Mouse (Mus musculus) layer of hippocampus, adult 9-11 months (tissue): Measurements from ENCODE around the gene Tango6.
"Not testable (repeated sequence)": the region's sequence is repeated elsewhere in the genome, so short reads cannot be mapped to it uniquely, and the experiment has no call there.

Source experiments
- DNase-seq: peaks from one replicate; pipeline ENCODE4 v3.0.0; 2022

The Tango6 gene

DNA sequence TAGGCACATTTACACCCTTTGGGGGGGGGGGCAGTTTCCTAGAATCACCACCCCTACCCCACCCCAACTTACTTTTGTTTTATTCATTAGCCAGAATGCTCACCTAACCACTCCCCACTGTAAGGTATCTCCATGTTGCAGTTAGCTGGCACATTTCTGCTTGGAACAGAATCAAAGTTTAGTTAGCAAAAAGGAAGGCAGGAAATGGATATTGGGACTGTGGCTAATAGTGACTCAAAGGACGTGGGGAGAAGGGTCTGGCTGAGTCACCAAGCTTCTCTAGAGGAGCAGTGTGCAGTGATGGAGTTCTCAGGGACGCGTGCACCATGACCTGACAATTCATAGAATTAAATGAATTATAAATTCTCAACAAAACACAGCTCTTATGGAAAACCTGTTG is 136.7 kb downstream of the Tango6 start:
- no peak for DNase-seq

DNA sequence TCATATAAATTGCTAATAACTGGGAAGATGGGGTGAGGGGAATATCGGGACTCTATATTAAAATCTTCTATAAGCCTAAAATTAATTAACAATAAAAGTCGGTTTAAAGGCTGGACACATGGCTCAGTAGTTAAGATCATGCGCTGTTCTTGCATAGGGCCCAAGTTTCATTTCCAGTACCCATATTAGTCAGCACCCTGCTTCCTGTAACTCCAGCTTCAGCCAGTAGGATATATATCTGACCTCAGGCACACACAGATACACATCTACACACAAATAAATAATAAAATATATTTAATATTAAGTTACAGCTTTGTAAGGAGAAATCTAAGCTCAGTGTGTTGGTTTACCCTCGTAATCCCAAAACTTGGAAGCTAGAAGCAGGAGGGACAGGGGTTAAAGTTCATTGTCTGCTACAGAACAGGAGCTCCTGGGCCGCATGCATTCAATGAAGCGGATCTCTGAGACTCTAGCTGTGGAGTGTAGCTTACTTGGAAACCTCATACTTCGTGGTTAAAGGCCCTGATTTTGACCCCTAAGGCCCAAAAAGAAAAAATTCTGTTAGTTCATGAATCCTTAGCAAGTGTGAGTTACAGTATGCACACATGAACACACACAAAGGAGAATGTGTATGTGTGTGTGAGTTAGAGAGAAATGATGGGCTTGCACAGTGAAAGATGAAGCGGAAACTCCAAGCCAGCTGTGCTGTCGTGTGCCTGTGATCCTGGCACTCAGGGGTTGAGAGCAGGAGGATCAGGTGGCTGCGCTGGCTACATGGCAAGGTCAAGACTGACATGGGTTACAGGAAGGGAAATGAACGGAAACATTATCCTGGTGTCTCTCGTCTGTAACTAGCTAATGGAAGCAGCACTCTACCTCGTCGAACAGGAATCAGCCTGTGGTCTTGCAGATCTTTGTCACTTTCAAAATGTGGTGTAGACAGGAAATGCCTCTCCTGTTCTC is 138.0 kb downstream of the Tango6 start:
- no peak for DNase-seq

DNA sequence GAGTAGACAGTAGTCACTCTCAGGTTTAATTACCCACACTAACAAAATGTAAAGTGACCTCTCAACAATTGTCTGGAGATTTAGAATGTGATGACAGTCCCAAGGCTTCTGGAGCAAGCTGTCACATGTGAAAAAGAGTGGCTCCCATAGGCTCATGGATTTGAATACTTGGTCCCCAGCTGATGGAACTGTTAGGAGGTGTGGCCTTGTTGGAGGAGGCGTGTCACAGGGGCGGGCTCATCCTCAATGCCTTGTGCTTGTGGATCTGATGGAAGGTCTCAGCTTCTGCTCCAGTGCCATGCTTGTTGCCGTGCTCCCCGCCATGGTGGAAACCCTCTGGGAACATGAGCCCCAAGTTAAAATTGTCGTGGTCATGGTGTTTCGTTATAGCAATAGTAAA is 146.1 kb downstream of the Tango6 start:
- no peak for DNase-seq

DNA sequence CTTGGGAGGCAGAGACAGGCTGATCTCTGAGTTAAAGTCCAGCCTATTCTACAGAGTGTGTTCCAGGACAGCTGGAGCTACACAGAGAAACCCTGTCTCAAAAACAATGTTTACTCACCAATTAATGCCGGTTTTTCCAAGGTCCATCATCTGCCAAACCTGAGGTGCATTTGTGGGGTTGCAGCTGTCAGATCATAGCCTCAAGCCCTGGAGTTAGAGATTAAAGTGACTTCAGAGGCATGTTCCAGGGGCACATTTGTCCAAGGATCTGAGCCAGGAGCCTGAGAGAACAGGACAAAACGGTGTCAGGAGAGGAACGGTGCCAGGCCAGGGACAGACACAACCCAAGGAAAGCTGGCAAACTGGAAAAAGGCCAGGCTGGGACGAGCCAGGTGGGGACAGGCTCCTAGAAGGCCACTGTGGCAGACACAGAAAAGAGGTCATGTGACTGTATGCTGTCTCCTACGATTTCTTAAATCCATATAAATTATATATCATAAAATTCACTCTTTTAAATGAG is 146.7 kb downstream of the Tango6 start:
- DNase-seq: no peak

DNA sequence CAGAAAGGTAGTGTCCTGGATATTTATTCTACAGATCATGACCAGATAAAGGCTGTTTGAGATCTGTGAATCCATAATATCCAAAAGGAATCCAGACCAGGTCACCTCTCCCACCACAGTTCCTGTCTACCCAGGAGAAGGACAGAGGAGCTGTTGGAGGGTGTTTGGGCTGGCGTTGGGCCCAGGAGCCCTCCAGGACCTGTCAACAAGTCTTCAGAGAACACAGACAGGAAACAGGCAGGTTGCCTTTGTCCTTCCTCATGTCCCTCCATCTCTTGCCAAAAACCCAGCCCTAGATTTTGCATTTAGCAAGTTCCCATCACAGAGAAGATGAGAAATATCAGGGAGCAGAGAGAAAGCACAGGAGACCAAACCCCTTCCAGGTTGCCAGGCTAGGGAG is 152.0 kb downstream of the Tango6 start:
- DNase-seq: no peak

DNA sequence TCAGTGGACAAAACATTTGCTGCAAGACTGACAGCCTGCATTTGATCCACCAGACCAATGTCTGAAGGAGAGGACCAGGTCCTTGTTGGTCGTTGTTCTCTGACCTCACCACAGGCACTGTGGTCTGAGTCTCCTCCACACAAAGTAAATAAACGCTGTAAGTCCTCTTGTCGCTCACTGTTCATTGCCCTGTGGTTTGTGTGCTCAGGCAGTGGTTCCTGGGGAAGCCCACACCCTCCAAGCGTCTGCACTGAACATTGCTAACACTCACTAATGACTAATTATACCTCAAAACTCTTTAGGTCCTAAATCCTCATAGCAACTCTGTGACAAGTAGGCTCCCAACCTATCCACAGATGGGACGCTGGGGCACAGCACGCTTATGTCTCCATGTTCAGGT is 153.7 kb downstream of the Tango6 start:
- DNase-seq: no peak

DNA sequence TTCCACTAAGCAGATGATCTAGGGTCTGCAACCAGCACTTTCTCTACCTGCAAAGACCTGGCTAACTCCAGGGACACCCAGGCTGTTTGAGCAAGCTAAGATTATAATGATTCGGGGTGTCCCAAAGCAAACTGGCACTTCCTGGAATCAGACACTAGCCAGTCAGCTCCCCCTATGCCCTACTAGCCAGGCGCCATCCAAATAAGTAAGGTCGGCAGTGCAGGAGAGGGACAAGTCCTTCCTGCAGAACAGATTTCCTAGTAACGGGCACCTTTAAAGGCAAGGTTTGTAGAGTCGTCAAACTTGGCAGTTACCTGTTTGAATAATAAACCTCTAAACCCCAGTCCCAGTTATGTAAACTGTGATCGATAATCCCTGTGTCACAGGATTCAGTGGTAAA is 155.9 kb downstream of the Tango6 start:
- DNase-seq: no peak

DNA sequence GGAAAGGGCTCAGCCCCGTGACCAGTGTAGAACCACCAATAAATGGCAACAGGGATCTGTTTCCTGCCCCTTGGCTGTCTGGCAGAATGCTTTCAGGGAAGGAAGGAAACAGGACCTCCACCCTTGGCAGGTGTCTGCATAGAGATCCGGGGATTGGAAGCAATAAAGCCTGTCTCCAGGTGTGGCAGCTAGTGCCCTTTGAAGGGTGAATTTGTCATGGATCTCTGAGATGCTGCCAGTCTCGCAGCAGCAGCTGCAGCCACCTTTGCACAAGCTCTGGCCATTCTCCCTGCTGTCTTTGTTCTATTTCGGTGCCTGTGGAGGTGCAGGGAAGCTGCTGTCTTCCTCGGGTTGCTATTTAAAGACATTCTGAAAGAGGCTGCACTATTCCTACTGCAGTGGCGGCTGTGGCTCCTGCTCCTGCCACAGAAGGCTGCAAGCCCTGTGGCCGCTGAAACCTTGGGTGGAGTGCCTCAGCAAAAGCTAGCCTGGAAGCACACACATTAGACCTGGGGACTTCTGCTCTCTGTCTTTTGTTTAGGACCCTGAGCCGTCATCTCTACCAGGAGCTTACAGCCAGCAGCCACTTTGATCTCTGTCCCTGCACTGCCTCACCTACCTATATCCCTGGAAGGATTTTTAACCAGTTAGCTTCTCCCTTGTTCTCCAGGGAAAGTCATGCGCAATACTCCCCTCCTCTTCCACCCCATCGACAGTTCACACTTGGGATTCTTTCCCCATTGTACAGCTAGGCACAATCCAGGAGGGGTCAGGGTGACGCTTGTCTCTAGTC is 156.5 kb downstream of the Tango6 start:
- peak; percentile 51 for DNase-seq

DNA sequence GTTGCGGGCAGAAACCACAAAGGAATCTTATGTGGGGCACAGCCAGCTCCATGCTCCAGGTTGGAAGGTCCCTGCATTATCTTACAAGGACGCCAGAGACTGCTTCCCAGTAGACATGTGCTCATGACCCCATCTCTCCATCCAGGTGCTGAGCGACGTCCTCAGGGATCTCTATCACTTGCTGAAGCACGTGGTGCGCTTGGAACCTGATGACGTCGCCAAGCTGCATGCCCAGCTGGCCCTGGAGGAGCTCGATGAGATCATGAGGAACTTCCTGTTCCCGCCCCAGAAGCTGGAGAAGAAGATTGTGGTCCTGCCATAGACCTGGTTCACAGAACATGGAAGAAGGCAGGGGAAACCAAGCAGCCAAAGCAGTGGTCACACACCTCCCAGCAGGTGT is 167.2 kb downstream of the Tango6 start:
- no peak for DNase-seq

DNA sequence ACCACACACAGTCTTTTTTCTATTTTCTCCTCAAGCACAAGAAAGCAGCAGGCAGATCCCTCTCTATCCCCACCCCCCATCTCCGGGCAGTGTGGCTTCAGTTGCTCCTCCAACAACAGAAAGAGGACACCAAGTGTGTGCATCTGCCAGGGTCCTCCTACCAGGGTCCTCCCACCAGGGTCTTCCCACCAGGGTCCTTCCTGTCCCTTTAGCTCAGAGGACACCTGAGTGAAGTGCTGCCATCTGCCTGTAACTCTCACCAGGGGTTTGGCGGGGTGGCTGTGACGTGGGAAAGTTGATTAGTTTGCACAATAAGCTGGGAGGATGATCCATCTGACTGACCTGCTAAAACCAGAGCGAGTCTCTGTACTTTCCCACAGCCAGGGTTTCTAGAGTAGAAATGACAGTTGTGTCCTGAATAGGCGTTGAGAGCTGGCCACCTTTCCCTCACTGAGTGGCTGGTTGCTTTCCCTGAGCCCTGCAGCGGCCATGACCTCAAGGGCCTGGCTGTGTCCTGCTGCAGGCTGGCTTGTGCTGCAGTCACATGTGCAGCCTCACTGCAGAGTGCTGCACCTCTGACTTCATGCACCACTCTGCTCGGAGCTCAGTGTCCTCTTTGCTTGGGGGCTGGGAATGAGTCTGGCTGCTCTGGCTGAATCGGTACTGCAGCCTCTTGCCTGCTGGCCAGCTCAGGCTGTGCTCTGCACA is 171.8 kb downstream of the Tango6 start:
- DNase-seq: no peak

DNA sequence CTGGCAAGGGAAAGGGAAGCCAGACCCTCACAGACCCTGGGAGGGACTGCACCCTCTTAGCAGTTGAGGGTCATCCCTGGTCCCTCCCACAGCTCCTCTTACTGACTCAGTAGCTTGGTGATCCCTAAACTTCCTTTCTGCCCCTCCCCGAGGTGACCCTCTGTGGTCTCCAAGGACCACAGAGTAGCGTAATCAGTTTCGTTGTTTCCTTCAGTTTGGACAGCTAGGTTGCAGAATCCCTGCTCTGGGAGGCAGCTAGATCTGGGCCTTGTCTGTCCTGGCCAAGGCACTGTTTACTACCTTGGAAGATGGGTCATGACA is 172.3 kb downstream of the Tango6 start:
- no peak for DNase-seq

DNA sequence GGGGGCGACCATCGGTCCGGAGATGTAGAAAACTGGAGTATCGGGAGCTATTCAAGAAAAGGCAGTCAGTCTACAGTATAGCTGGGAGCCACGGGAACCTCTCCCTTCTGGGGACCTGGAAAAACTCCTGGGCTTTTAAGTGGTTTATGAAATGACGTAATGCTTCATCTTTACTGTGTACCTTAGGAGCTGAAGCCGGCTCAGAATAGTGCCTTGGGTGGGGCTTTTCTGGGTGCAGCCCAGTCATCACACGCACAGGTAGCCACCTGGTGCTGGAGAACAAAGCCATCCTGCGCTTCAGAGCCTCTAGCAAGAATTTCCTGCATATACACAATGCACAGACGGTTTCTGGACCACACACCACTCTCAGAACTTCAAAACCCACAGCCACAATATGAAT is 180.0 kb downstream of the Tango6 start:
- DNase-seq: no peak

DNA sequence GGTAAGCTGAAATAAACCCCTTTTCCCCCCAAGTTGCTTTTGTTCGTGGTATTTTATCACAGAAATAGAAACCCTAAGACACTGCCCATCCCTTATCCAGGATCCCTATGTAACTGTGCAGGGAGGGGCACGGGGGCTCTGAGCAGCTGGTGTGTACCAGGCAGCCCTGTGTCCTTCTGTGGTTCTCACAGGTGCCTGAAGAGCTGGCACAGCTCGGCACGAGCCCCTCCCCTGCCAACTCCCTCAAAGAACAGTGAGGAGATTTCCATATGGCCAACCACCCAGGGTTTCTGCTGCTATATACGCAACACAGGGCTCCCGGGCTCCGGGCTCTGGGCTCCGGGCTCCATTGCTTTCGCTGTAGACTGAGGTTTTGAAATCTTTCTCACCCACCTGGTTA is 182.5 kb downstream of the Tango6 start:
- peak; percentile 43 for DNase-seq

DNA sequence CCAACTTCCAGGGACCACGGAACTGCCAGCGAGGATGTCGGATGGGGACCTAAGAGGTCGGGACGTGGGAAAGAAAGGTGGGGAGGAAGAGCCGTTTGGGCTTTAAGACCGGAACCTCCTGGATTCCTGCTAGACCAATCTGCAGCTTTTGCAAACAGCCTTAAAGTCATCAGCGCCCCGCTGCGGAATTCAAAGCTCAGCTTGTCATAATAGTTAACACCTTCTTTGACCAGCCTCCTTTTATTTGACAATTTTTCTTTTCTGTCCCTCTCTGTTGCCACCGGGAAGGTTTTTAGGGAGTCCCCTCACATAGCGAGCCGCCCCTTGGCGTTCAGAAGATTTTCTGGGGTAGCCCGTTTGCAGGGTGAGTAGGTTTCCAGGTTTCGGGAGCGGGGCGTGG is 187.2 kb downstream of the Tango6 start, which contains the start of gene Has3:
TSS of gene Has3 (plus strand) at position 192 of the 400 bp plus-strand sequence.
- DNase-seq: no peak

DNA sequence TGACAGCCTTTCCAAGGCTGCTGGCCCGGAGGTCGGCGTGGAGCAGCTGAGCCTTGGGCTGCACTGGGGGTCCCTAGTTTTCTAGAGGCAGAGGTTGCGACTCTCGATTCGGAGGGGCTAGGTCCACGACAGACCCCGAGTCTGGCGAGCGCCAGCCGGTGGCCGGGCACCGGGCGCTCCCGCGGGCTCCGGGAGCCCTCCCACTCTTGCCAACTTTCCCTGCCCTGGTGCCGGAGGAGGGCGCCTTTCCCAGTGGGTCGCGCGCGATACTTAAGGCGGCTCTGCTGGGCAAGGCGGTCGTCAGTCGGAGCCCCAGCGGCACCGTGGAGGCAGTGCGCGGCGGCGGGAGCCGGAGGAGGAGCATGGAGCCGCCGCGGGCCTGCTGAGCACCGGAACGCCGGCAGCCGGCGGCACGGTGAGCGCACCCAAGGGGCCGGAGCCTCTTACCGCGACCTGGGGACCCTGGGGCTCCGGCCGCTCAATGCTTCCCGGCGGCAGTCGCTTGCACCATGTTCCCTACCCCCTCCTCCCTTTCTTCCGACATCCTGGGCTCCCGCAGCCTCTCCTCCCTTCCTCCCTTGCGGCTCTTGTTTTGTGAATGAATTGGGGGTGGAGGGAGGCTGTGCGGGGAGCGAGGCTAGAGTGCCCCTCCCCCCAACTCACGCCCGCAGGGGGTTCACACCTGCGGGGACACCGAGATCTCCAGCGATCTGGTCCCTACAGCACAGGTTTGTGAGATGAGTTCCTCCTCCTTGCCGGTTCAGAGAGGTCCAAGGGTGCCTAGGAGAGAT is 187.9 kb downstream of the Tango6 start:
- no peak for DNase-seq

DNA sequence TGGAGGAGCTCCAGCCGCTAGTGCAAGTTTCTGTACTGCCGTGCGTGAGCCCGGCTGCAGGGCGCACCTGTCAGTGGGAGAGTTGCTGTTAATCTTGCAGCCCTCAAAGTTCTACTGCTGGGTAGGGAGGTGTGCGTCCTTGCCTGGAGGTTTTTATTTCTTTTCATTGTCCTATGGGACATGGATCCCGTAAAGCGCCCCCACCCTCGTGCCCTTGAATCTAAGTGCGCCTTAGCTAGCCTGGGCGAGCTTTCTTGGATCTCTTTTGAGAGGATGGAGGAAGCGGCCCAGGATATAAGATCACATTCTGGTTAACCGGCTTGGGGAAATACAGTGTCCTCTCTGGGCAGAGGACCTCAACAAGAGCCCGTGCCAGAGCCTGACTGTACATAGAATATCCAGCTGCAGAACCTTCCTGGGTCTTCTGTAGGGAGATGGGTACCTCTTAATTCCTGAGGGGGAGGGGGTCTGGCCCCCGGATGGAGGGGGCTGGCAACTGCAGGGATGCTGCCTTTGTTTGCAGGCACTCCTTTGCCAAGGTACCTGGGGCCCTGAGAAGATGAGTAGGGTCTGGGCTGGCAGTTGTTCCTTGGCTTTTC is 188.6 kb downstream of the Tango6 start:
- DNase-seq: no peak

DNA sequence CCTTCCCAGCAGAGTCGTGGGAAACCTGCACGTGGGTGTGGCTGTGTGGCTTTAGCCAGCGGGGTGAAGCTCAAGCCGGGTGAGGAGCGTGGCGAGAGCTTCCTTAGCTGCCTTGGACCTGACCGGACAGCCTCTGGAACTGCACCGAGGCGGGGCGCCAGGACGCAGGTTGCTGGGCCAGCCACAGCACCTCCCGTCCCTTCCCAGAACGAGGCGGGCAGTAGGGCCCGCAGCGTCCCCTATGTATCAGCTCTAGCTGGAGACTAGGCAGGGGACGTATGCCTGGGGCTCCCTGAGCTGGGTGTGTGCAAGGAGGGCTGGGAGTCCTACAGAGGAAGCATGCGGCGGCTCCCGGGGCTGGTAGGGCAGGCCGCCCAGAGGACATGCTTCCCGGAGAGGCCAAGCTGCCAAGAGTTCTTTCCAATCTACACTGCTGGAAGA is 189.1 kb downstream of the Tango6 start:
- DNase-seq: no peak

DNA sequence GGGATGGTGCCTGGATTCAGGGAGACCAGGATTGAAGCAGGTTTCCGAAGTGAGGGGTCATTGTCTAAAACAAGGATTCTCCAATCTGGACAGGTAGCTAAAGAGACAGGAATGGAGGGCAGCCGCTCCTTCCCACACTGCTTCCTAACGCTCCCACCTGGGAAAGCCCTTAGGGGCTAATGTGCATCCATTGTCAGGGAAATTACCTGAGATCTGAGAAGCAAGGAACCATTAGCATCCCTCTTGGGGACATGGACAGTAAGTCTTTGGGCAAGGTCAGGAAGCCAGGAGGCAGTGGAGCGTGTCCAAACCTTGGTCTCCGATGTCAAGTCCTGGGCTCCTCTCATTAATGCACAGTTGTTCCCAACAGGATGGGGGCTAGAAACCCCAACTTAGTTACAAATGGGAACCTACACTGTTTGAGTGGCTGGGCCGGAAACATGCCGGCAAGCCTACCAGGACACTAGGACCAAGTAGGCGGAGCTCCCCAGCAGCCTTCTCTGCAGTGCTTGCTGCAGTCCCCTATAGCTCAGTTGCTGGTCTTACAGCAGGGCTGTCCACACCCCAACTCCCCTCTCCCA is 189.7 kb downstream of the Tango6 start:
- no peak for DNase-seq

DNA sequence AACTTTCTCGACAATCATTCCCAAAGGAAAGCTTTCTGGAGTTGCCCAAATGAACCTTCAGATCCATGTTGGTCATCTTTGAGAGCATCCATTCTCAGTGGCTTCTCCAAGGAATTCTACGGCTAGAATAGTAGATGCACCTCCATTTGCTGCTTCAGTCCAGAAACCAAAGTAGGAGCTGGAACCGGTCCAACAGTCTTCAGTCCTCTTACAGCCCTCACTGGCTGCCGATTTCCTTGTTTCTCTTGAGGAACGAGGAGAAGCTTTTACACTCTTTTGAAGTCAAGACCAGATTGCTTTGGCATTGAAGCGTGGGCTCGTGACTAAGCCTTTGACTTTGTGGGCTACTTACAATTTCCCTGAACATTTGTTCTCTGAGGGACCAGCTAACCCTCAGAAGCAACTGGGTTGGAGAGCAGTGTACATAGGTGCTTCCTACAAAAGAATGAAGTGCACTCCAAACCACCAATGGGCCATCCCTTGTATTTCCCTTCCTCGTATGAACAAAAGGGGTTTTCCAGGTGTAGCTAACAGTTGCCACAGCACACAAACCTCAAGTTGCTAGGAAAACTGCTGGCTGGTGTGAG is 197.3 kb downstream of the Tango6 start:
- no peak for DNase-seq

DNA sequence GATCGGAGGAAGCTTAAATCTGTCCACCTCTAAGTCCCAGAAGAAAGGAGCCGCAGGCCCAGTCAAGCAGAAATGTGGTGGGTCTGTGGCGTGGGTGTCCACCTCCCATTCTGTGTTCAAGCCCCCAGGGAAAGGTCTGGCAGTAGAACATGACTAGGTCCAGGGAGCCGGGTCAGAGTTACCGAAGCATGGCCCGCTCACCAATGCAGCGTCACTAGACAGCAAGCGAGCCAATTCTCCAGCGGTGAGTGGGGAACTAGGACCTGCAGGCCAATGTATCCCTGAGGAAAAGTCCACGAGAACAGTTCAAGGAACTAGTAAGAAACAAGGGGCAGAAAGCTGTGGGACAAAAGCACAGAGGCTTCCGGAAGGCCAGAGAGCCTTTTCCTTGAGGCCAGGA is 201.2 kb downstream of the Tango6 start:
- not testable (repeated sequence) for DNase-seq

DNA sequence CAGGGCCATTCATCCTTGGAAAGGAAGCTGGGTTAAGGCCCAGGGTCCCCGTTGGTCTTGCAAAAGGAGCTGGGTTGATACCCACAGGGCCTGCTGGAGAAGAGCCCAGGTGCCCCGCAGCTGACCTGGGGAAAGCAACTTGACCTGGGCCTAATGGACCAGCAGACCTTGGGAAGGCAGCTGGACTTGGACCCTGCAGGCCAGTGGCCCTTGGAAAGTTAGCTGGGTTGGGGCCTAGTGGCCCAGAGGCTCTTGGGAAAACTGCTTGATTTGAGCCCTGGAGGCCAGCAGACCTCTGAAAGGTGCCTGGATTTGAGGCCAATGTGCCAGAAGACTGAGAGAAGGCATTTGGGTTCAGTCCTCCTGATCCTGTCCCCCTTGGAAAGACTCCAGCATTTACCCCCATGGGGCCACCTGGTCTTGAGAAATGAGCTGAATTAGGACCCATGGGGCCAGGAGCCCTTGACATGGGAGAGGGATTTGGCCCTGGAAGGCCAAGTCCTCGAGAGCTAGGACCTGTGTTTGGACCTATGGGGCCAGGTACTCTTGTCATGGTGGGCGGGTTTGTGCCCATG is 202.0 kb downstream of the Tango6 start:
- not testable (repeated sequence) for DNase-seq
